Mouse (Mus musculus) retina, postnatal 7 days (tissue): ENCODE data around the gene Mark2.

ENCODE experiments used
- DNase-seq: peaks from one replicate; pipeline ENCODE4 v3.0.0-alpha.2; 2012; ENCODE audit warnings: low read depth, low spot score

Gene Mark2

DNA sequence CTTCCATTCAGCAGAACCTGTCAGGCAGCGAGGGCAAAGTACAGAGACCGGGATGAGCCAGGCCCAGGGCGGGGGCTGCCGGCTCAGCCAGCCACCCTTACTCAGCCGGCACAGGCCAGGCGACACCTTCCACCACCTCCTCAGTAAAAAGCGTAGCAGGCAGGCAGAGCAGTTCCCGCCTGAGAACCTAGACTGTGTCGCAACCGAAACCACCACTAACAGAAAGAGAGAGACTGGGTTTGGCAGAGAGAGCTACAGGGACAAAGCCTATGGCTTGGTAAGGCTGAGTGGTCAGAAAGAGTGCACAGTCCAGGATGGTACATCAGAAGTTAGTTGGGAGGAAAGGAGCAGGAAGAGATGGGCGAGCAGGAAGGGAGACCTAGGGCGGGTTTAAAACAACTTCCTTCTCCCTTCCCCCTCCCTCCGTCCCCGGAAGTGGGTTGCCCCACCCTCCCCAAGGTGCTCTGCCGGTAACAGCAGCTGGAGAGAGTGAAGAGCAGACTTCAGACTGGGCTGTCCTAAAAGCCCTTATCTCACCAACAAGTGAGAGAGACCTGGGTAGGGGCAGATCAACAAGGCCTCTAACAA lies 46.5 kb downstream of the Mark2 start:
- no peak for DNase-seq

DNA sequence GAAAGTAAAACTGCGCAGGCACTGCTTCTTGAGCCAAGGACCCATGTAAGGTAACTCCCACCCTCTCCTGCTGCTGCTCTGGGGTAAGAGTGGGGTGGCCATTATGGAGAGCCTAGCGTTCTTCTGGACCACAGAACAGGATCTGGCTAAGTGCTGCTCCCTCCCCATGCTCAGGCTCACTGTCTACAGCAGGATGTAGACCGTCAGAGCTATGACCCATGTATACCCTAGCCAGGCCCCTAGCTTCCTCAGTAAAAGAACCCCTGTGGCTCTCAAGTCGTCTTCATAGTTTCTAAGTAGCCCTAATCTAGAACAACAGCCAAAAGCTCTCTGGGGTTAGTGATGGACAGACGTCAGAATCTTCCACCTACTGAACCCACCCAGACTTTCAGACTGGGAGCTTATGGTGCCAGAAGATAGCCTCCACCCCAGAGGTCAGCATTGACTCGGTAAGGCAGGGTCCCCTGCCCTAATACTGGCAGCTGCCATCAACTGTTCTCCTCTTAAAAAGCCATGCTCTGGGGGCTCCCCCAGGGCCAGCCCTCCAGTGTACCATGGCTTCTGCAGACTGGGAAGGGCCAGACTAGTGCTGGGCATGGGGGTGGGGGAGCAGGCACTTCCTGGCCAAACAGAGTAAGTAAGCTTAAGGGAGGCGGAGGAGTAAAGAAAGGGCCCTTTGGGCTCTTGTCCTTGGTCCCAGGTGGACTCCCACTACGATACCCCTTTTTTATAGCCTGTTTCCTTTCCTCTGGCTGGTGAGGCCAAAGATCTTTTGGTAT lies 47.4 kb downstream of the Mark2 start:
- no peak for DNase-seq

DNA sequence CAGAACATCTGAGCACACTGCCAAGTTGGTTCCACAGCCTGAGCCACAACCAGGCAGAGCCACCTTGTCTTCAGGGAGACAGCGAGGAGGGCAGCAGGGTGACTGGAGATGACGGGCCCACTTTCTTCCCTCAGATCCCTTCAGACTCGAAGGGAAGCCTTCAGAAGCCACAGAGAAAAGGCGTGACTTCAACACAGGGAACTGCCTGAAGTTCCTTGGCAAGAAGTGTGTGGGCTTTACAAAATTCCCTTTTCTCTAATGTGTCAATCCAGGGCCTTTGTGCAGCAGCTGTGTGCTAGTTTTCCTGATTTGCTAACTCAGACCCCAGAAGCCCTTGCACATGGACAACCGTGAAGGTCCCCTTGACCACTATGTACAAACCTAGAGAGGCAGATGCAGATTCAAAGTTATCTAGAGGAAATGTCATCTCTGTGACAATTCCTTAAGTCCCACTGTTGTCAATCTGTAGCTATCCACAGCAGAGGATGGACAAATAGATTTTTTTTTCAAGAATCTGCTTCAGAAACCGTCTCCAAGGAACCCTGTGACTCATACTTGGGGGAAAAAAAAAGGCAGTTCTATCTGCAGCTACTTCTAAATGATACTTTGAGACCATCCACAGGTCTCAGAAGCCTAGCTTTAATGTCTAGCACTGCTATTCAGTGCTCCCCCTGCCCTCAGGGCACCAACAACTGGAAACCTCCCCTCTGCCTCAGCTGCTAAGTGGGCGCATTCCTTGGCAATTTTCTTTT lies 49.5 kb downstream of the Mark2 start:
- no peak for DNase-seq

DNA sequence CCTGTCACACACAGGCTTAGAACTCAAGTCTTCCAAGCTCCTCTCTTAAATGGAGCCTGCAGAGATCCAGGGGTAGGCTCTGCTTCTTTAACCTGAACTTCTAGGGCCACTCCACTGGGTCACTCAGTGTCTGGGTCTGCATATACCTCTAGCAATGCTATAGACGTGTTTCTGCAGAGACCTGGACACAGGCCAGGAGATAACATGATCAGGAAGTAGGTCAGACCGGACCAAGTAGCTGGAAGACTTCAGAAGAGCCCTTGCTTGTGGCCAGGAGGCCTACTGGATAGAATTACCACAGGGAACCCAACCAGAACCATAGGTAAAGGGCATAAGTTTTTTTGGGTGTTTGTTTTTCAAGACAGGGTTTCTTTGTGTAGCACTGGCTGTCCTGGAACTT lies 51.9 kb downstream of the Mark2 start:
- DNase-seq, result no peak

DNA sequence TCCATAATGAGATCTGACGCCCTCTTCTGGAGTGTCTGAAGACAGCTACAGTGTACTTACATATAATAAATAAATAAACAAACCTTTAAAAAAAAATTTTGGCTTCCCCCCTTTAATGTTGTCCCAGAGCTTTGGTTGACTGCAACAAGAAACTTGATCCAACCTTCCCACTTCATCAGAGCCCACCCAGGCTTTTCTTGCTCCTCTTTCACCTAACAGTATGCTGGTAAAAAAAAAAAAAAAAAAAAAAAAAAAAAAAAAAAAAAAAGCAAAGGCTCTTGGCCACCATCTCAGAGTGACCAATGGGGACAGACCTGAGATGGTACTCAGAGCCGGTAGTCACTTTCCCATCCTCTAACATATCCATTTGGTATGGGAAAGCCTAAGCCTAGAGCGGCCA lies 53.4 kb downstream of the Mark2 start:
- DNase-seq, result no peak

DNA sequence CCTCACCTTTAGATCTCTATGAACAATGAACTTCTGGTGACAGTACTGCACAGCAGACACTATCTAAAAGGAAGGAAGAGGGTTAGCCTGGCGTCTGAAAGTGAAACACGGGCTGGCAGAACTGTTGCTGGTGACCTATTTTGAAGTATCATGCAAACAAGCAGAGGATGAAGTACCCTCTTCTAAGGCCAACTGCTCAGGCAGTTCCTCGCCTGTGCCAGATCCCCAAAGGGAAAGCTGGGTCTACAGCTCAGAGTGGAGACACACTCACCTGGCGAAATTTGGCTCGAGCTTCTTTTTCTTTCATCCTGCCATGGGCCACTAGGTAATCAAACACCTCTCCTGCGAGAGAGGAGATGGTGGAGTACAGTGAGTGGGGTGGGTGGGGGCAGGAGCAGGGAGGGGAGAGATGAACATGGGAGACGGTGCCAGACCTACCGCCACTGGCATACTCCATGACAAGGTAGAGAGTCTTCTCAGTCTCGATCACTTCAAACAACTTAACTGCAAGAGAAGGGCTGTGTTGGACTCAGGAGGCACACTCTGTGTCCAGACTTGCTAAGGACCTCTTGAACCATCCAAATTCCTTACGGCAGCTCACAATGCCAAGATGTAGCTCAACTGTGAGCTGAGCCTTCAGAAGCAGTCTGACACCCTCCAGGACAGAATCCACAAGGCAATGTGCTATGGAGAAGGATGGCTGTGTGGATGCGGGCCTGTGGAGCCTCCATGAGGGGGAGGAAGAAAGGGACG lies 54.9 kb downstream of the Mark2 start:
- no peak for DNase-seq

DNA sequence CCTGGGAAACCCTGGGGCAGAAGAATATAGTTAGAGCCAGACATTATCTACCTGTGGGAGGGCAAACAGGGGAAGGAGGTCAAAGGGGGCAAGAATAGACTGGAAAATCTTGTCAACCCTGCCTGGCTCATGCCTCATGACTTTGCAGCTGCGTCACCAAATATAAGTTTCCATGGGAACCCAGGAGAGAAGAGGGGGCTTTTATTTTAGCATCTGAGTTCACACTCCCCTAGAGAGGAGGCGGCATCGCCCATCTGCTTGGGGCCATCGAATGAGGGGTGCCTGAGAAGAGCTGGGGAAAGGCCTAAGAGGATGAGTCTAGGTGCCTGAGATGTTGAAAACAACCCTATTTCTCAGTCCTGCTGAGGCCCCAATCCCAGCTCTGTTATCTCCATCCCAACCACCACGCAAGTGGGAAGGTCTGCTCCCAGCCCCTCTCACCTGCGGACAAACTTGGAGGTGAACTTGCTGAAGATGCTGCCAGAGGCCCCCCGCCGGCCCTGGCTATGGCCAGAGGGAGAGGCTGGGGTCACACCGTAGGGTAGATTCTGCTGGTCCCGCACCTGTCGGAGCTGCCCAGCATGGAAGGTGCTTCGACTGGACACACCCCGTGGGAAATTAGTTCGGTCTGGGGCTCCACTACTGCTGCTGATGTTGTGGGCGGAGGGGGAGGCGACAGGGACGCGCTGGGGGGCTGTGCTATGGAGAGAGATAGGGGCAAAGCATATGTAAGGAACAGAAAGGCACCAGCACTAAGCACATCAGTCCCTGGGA lies 60.9 kb downstream of the Mark2 start:
- no peak for DNase-seq

DNA sequence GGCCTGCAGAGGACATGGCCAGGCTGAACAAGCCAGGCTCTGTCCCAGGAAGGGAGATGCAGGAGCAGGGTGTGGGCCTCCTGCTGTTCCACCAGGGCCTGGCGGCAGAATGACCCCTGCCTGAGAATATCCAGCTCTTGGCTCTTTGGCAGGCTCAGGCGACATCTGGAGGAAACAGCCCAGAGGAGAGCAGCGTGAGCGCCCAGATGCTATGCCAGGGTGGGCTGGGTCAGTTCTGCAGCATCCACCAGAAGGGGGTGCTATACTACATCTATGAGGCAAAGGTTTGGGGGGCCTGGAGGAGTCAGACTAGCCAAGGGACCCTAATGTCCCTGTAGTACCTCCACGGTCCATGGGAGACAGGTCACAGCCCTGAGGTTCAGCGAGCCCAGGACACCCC lies 62.5 kb downstream of the Mark2 start:
- DNase-seq, result no peak

DNA sequence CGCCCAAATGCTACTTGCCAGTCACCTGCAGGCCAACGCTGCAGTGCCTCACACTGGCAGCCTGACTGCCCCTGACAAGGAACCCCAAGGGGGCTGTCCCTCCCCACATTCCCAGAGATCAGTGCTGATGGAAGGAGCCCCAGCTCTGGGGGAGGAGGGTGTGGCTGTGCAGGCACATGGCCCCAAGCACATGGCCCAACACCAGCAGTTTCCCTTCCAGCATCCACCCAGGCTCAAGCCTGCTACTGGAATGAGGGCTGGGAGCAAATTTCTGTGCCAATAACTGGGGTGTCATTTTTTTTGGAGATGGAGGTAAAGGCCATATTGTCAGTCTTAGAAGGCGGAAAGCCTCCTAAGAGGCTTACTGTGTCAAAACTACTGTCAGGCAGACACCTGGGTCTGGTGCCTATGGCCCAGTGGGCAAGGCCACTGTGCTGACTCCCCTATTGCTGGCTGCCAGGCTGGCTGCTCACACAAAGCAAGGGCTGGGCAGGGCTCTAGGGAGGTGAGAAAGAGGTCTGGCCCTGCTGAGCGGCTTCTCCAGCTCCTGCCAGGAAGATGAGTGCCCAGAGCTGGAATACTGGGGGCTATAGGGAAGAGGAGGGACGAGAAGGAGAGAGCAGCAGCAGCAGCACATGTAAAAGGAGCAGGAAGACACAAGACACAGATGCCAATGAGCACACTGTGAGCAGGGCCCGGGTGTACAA lies 63.3 kb downstream of the Mark2 start:
- no peak for DNase-seq

DNA sequence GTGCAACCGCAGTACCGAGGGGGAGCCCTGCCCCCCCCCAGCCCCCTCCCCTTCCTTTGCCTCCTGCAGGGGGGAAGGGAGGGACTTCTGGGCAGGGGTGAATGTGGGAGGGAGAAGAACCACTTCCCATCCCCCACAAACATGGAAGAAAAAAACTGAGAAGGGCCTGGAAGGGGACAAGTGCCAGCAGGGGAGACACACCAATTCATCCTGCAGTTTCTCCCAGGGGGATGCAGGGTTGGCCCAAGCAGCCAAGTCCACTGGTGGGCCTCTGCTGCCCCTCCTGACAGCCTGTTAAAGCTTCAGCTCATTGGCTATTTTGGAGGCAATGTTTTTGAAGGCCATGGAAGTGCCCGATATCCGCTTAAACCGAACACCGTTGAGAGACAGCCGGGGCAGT lies 64.9 kb downstream of the Mark2 start:
- no peak for DNase-seq

DNA sequence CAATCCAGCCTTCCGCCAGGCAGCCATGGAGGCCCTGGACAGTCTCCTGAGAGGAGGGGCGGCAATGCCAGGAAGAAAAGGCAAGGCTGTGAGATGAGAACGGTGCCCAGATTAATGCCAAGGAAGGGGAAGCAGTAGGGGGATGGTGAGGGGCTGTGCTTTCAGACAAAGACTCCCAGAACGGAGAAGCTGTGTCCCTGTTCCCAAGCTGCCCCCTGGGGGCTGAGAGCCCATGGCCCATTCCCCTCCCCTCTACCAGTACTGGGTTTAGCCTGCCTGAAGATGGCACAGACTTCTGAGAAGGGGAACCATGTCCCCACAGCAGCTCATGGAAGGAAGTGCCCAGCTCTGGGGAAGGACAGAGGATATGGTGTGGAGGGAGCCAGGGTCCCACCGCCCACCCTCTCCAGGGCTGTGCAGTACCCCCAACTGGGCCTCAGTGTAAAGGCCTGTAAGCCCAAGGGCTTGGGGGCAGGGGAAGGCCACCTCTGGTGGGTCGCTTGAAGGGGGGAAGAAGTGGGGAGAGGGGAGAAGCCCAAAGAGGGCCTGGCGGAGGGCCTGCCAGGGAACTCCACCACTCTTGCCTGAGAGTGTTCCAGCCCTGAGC lies 65.5 kb downstream of the Mark2 start:
- DNase-seq, result no peak

DNA sequence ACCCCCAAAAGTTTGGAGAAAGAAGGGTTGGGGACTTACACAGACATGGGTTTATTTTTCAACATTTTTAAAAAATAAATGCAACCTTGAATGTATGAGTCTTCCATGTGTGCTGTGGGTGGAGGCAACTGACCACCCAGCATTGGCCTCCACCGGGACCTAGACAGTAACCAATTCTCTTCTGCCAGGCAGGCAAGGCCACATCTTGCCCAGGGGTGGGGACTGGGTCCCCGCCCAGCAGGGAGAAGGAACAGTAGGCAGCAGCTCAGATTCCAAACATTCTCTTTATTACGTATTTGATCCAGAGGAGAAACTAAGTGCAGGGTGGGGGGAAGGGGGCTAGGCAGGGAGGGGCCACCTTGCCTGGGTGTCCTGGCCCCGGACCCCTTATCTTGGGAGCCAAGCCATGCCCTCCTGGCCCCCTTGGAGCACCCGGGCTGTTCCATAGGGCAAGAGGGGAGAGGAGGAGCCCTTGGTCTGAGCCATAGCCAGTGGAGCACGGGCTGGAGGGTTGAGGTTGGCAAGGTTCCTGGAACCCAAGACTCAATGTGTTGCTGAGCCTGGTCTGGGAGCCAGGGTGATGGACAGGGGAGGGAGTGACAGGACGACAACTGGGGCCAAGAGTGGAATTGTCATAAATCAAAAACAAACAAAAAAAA lies 66.4 kb downstream of the Mark2 start:
- no peak for DNase-seq

DNA sequence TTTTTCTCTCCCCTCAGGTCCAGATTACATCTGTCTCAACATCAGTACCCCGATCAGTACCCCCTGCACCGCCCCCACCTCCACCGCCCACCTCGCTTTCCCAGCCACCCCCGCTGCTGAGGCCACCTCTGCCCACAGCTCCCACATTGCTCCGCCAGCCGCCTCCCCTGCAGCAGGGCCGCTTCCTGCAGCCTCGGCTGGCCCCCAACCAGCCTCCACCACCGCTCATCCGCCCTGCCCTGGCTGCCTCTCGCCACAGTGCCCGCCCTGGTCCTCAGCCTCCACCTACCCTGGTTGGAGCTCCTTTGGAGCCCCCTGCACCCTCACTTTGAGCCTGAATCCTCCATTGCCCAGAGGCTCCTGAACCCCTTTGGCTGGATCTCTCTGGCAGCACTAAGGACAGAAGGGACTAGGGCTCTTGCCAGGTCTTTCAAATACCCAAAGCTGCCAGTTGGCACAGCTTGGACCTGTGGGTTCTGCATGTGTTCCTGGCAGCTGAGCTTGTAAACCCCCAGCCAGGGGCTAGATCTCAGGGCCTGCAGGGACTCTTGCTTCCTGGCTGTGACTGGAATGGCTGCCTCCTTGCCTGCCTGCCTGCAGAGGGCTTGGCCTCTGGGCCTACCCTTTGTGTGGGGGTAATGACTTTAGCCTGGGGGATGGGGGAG lies 67.2 kb downstream of the Mark2 start:
- no peak for DNase-seq

DNA sequence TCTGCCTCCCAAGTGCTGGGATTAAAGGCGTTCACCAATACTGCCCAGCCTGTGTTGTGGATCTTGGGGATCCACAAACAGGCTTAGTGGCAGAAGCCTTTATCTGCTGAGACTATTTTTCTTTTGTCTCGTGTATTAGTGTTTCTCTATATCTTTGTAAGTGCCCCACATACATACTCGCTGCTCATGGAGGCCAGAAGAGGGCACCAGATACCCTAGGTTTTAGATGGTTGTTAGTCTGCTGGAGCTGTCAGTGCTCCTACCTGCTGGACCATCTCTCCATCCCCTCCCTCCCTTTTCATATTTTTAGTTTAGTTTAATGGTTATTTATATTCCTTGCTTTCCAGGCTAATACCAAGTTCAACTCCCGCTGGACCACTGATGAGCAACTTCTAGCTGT lies 68.2 kb downstream of the Mark2 start:
- no peak for DNase-seq

DNA sequence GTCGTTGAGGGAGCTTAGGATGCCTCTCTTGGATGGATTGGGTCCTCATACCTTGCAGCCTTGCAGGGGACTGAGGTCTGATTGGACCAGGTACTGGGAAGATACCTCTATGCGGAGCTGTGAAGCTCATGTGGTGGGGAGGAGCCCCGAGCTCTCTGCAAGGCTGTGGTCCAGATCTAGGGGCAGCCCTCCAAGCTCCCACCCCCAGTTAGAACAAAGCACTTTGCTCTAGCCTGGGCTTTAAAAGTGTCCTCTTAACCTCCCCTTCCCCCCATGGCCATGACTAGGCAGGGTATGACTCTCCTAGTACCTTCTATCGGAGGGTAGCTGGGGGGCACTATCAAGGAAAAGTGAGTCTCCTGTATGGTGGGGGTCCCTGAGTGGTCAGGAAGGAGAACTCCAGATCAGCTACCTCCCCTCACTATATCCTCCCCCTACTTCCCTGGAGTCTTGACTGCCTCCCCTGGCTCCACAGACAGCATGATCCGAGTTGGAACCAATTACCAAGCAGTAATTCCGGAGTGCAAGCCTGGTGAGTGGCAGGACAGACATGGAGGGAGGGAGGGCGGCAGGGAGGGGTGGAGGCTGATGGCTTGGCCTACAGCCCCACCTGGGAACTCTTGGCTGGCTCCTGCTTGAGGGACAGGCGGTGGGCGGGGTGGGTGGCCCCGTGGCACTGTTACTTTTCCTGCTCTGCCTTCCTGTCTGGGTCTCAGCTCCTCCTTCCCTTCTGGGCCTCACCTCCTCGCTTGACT lies 72.2 kb downstream of the Mark2 start:
- no peak for DNase-seq

DNA sequence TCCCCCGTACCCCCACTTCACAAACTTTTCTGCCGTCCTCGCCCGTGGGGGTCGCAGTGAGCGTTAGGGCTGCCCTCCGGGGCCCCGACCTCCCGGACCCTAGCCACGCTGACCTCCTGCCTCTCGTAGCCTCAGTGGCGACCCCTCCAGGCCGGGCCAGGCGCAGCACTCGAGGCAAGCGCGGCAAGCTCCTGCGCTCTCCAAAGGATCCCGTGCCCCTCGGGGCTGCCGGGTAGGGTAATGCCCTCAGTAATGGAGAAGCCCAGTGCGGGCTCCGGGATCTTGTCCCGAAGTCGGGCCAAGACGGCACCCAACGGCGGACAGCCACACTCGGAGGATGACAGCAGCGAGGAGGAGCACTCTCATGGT lies 73.0 kb downstream of the Mark2 start:
- DNase-seq, result no peak

DNA sequence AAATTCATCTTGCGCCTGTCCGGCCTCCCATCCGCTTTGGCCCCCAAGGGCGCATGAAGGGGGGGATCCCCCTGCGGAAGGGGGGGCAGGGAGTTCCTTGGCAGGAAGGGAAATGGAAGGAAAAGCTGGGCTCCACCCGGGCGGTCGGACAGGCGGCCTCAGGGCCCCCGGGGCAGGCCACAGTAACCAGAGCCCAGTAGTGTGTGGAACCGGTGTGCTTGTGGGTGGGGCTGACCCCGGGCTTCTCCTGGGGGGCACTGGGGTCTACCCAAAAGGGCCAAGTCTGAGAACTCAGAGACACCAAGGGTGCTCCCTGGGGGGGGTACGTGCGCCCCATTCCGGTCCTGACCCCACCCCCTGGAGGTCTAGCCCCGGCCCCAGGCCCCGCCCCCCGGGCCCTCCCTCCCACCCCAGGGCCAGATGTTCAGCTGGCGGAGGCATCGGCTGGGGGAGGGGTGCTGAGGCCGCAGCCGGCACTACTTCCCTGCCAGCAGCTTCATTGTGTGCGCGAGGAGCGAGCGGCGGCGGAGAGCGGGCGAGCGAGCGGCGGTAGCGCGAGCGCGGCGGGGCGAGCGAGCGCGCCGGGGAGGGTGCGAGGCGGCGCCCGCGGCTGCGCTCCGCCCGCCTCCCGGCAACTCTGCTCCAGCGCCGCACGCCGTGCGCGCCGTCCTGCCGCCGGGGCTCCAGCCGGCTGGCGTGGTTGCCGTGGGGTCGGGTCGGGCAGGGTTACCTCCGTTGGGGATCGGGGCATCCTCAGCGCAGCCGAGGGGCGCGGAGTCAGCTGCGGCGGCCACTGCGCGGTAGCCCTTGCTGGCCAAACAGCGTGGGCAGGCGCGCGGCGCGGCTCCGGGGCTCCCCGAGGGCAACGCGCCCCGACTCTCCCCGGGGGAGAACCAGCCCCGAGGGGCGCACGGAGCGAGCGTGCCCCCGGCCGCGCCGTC lies 73.6 kb downstream of the Mark2 start:
- peak; percentile 80 for DNase-seq
